Mouse (Mus musculus) lung, adult 2 months (tissue): ENCODE data around the gene Kcnh1.

Experiments
- CTCF ChIP-seq: fragments of 200-500 bp; IDR thresholded peaks from 2 replicates; pipeline ENCODE4 v1.5.1; 2011; ENCODE audit warnings: mild to moderate bottlenecking, low read length, control low read depth; ENCODE audit not compliant: insufficient read depth
- POLR2A ChIP-seq: fragments of 200-500 bp; IDR thresholded peaks from 2 replicates; pipeline ENCODE4 v1.6.1; 2011; ENCODE audit warnings: low read depth, mild to moderate bottlenecking, control low read depth, low read length, borderline replicate concordance; ENCODE audit errors: extremely low read depth

DNA sequence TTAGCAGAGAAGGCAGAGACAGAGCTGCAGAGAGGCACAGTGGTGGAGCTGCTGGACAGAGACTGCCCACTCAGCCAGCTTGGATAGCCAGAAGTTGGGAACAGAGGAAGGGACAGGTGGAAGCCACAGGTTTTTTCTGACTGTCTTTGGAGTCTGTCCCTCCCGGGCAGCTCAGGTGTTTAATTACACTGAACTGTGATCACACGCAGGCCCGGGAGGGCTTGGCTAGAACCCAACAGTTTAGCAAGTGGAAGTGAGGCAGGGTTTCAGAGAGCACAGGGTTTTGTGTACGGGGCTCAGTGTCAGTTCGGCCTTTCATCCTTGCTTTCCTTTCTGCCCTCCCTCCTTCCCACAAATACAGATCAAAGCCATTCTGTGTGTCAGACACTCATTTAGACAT, 156.8 kb downstream of the Kcnh1 start:
- TF ChIP-seq POLR2A (no peak), CTCF (no peak)
